Mouse (Mus musculus): ENCODE results near the gene AC129217.1. TPM values are rescaled to one million over a fixed set of nuclear protein-coding genes. Genes with fewer than 3 reads are reported as not detected.
"Not testable (repeated sequence)": the region's sequence is repeated elsewhere in the genome, so short reads cannot be mapped to it uniquely, and the experiment has no call there.

AC129217.1 gene
- polyA plus RNA-seq, 1 experiment from 2014 or later: not detected

- H3K9me3 ChIP-seq (ENCODE audit: low read length): no peaks in the 10 kb centered on the region
- H3K27ac ChIP-seq (ENCODE audit: low read length): no peak overlapping the region
- H3K36me3 ChIP-seq (ENCODE audit: insufficient read depth, low read length): no peaks in the 10 kb centered on the region
- H3K4me1 ChIP-seq (ENCODE audit: insufficient read depth, low read depth, low read length): no peaks in the 10 kb centered on the region
- ATAC-seq (no peak), DNase-seq (ENCODE audit: low spot score) (no peak)
- no peaks in the 10 kb centered on the region for H3K27me3 ChIP-seq (replicated peaks; ENCODE audit: insufficient read depth, low read length)
- TF ChIP-seq EP300 (IDR thresholded peaks at IDR 0.05): no peak
- no peak overlapping the region for H3K9ac ChIP-seq (replicated peaks; ENCODE audit: low read depth)
- no peak overlapping the region for H3K4me3 ChIP-seq (ENCODE audit: low read depth, low read length)
- no peak overlapping the region for H3K4me2 ChIP-seq (replicated peaks; ENCODE audit: low read depth, low read length)
- 86% methylated on average over 3 of the region's 3 CpGs for WGBS
Measured at GRCm38 (mm10) chr19:8853117-8853516, 23.5 kb downstream of the AC129217.1 start.

- Histone ChIP-seq H3K9me3 (ENCODE audit: low read length) (no peaks in the 10 kb centered on the region), H3K36me3 (ENCODE audit: insufficient read depth, low read length) (no peaks in the 10 kb centered on the region), H3K4me3 (ENCODE audit: low read depth, low read length) (no peak overlapping the region), H3K27ac (ENCODE audit: low read length) (no peak overlapping the region), H3K4me1 (ENCODE audit: insufficient read depth, low read depth, low read length) (no peaks in the 10 kb centered on the region), H3K4me2 (replicated peaks; ENCODE audit: low read depth, low read length) (no peak overlapping the region), H3K9ac (replicated peaks; ENCODE audit: low read depth) (no peak overlapping the region), H3K27me3 (replicated peaks; ENCODE audit: insufficient read depth, low read length) (no peaks in the 10 kb centered on the region)
- peak; percentile 62; the same call in 1 of the 2 replicates for ATAC-seq
- peak; percentile 81 for DNase-seq (ENCODE audit: low spot score)
- WGBS: 36% methylated on average over 4 of the region's 4 CpGs
- TF ChIP-seq EP300 (IDR thresholded peaks at IDR 0.05): no peak
- peak; percentile 79 for TF ChIP-seq CTCF (IDR thresholded peaks at IDR 0.05)
Measured at GRCm38 (mm10) chr19:8857689-8858088, 28.1 kb downstream of the AC129217.1 start.

GRCm38 (mm10) chr19:8859018-8859417, 29.4 kb downstream of the AC129217.1 start:
- DNase-seq (ENCODE audit: low spot score) (no peak), ATAC-seq (no peak)
- Histone ChIP-seq H3K4me1 (ENCODE audit: insufficient read depth, low read depth, low read length) (no peaks in the 10 kb centered on the region), H3K9ac (replicated peaks; ENCODE audit: low read depth) (no peak overlapping the region), H3K4me2 (replicated peaks; ENCODE audit: low read depth, low read length) (no peak overlapping the region), H3K36me3 (ENCODE audit: insufficient read depth, low read length) (no peaks in the 10 kb centered on the region), H3K4me3 (ENCODE audit: low read depth, low read length) (no peak overlapping the region), H3K9me3 (ENCODE audit: low read length) (no peaks in the 10 kb centered on the region), H3K27ac (ENCODE audit: low read length) (no peak overlapping the region), H3K27me3 (replicated peaks; ENCODE audit: insufficient read depth, low read length) (no peaks in the 10 kb centered on the region)
- 27% methylated on average over 1 of the region's 1 CpGs for WGBS
- TF ChIP-seq EP300 (IDR thresholded peaks at IDR 0.05) (no peak), CTCF (IDR thresholded peaks at IDR 0.05) (peak; percentile 63)

GRCm38 (mm10) chr19:8864265-8864664, 34.7 kb downstream of the AC129217.1 start:
- Histone ChIP-seq H3K9ac (replicated peaks; ENCODE audit: low read depth) (no peak overlapping the region), H3K9me3 (ENCODE audit: low read length) (no peaks in the 10 kb centered on the region), H3K4me3 (ENCODE audit: low read depth, low read length) (no peak overlapping the region), H3K36me3 (ENCODE audit: insufficient read depth, low read length) (no peaks in the 10 kb centered on the region), H3K4me2 (replicated peaks; ENCODE audit: low read depth, low read length) (no peak overlapping the region), H3K27me3 (replicated peaks; ENCODE audit: insufficient read depth, low read length) (no peaks in the 10 kb centered on the region), H3K4me1 (ENCODE audit: insufficient read depth, low read depth, low read length) (no peaks in the 10 kb centered on the region), H3K27ac (ENCODE audit: low read length) (no peak overlapping the region)
- TF ChIP-seq CTCF (IDR thresholded peaks at IDR 0.05) (no peak), EP300 (IDR thresholded peaks at IDR 0.05) (no peak)
- 81% methylated on average over 6 of the region's 6 CpGs for WGBS
- DNase-seq (ENCODE audit: low spot score) (no peak), ATAC-seq (no peak)

- H3K36me3 ChIP-seq (ENCODE audit: insufficient read depth, low read length); H3K9me3 ChIP-seq (ENCODE audit: low read length); ATAC-seq; H3K4me3 ChIP-seq (ENCODE audit: low read depth, low read length); H3K27me3 ChIP-seq (replicated peaks; ENCODE audit: insufficient read depth, low read length); H3K9ac ChIP-seq (replicated peaks; ENCODE audit: low read depth); H3K4me1 ChIP-seq (ENCODE audit: insufficient read depth, low read depth, low read length); DNase-seq (ENCODE audit: low spot score); H3K27ac ChIP-seq (ENCODE audit: low read length): not testable (repeated sequence)
- WGBS: 73% methylated on average over 3 of the region's 3 CpGs
- peak overlapping the region; percentile 72 for H3K4me2 ChIP-seq (replicated peaks; ENCODE audit: low read depth, low read length)
Measured at GRCm38 (mm10) chr19:8870381-8870780, 40.8 kb downstream of the AC129217.1 start.

GRCm38 (mm10) chr19:8870838-8871237, 41.3 kb downstream of the AC129217.1 start:
- Histone ChIP-seq H3K4me1 (ENCODE audit: insufficient read depth, low read depth, low read length) (peaks cover 6% of the 10 kb centered on the region; the same call in 1 of the 2 replicates), H3K4me2 (replicated peaks; ENCODE audit: low read depth, low read length) (peak overlapping the region; percentile 72), H3K27ac (ENCODE audit: low read length) (peak overlapping the region; percentile 65), H3K9ac (replicated peaks; ENCODE audit: low read depth) (peak overlapping the region; percentile 62), H3K4me3 (ENCODE audit: low read depth, low read length) (peak overlapping the region; percentile 95), H3K36me3 (ENCODE audit: insufficient read depth, low read length) (peaks cover 8% of the 10 kb centered on the region; the same call in 1 of the 2 replicates), H3K27me3 (replicated peaks; ENCODE audit: insufficient read depth, low read length) (no peaks in the 10 kb centered on the region), H3K9me3 (ENCODE audit: low read length) (no peaks in the 10 kb centered on the region)
- TF ChIP-seq CTCF (IDR thresholded peaks at IDR 0.05) (no peak), EP300 (IDR thresholded peaks at IDR 0.05) (no peak)
- ATAC-seq (peak; percentile 18), DNase-seq (ENCODE audit: low spot score) (no peak)
- WGBS: 29% methylated on average over 9 of the region's 9 CpGs

Data from lung, postnatal 0 days (tissue).